Mouse (Mus musculus) urinary bladder, postnatal 25 days (tissue): Measurements from ENCODE around the gene Trappc13.

Experiments used
- DNase-seq: peaks from one replicate; pipeline ENCODE4 v3.0.0; 2022; ENCODE audit warnings: low spot score

Trappc13 gene

GRCm38 (mm10) chr13:104113782-104114181 lies 64.5 kb downstream of the Trappc13 start:
- no peak for DNase-seq

- DNase-seq = no peak
These were observed 65.9 kb downstream of the Trappc13 start for GRCm38 (mm10) chr13:104112266-104112900.

DNA sequence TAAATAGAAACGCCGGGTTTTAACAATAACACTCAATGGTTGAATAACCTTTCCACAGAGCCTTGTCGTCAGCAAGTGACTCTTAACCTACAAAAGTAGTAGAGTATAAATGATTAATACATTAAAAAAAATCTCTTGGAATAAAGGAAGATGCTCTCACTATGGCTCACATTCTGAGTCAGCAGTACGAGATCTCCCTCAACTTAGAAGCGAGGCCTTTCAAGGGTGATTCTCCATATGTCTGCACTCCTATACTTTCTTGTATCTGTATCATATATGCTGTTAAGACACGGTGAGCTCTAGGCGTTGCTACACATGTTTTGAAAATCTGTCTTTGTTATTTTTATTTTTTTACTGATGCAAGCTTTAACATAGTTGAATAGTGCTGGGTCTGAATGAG lies 67.7 kb downstream of the Trappc13 start:
- no peak for DNase-seq

DNA sequence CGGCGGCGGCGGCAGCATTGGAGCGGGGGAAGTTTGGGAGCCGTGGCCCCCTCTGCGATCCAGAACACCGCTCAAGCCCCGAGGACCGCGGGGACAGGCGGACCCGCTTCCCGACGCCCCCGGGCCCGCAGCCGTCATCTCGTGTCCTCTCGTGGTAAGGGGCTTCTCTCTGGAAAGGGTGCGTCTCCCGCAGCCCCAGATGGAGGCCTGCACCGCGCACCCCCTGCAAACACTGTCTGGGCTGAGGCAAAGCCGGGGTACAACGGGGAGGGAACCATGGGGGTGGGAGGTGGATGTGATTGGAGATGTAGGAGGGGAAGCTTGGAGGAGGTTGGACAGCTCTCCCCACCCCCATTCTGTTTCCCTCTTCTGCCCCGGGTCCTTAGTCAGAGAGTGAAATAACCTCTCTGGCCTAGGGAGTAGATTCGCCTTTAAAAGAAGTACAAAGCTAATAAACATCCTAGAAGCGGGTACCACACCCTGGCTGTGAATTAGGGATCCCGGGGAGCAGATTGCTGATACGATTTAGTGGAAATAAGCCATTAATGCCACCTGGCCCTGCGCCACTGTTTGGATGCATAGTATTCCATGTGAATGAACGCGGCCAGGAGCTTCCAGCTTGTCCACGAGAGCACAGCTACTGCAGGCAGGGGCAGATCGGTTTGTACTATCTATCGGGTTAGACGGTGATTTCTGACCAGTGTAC lies 68.3 kb downstream of the Trappc13 start:
- peak; percentile 24 for DNase-seq

- peak; percentile 71 for DNase-seq
These were observed 68.9 kb downstream of the Trappc13 start, which contains the start of the genes Nln and Sgtb for GRCm38 (mm10) chr13:104109288-104109815. Gene Nln, minus strand, starts transcription at chr13:104109614. Gene Sgtb, plus strand, starts transcription at chr13:104109741.

GRCm38 (mm10) chr13:104108651-104109287 lies 69.5 kb downstream of the Trappc13 start:
- DNase-seq = peak; percentile 23

GRCm38 (mm10) chr13:104101606-104102235 lies 76.5 kb downstream of the Trappc13 start:
- DNase-seq = no peak

- no peak for DNase-seq
These were observed 77.9 kb downstream of the Trappc13 start for GRCm38 (mm10) chr13:104100416-104100815.

DNA sequence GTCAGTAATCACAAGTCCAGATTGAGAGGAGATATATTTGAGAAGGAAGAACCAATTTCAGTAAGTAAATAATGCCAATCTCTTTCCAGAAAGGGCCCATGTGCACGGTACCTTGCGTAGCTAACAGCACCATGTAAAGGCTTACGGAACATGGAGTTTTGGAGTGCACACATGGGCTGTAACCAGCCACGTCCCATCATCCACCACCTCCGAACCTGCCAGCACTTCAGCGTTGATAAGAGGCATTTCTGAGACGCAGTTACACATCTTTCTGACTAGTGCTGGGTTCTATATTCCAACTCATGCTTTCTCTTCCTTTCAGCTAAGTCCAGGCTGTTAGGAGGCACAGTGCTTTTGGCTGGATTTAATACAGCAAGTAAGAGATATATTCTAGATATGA lies 81.1 kb downstream of the Trappc13 start:
- DNase-seq = no peak

GRCm38 (mm10) chr13:104095955-104096354 lies 82.3 kb downstream of the Trappc13 start:
- DNase-seq = no peak

DNA sequence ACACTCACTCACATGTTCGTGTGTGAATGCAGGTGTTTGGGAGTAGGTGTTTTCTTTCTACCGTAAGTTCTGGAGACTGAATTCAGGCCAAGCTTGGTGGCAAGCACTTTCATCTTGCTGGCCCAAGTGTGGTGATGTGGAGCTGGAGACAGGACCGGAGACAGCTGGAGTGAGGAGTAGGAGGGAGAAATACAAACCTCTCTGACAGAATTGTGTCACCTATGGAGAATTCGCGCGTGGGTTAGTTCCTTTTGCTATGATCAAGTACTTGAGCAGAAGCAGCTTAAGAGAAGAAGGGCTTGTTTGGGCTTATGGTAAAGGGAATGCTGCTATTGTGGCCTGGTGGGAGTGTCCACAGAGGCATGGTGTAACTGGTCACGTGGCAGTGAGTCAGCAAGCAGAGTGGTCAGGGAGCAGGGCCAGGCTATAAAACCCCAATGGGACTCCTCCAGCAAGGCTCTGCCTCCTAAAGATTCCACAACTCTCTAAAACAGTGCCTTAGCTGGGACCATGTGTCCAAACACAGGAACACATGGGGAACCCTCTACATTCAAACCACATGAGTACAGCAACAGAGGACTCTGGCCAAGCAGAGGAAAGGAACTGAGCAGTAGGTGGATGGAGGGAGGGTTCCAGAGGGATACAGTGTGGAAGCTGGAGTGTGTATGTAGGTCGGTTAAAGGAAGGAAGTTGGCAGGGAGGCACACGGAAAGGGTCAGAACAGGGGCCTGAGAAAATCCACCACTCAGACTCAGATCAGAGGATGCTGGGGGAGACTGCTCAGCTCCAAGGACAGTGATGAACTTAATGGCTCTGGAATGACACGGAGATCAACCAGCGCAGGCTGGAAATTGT lies 83.5 kb downstream of the Trappc13 start:
- DNase-seq = peak; percentile 16
